Mouse (Mus musculus) brain, embryonic 14.5 days (tissue): ENCODE data around the gene Dchs1.

Source experiments
- CTCF ChIP-seq: fragments of 200-500 bp; IDR thresholded peaks from 2 replicates; pipeline ENCODE4 v1.5.1; 2012; ENCODE audit warnings: inconsistent platforms, mild to moderate bottlenecking, moderate library complexity, borderline replicate concordance; ENCODE audit not compliant: insufficient read depth, insufficient read length; ENCODE audit errors: extremely low read depth
- POLR2A ChIP-seq: fragments of 200-500 bp; IDR thresholded peaks from 2 replicates; pipeline ENCODE4 v1.6.1; 2012; ENCODE audit warnings: mild to moderate bottlenecking, inconsistent platforms, borderline replicate concordance; ENCODE audit not compliant: poor library complexity, insufficient read depth, insufficient read length, severe bottlenecking; ENCODE audit errors: extremely low read depth

DNA sequence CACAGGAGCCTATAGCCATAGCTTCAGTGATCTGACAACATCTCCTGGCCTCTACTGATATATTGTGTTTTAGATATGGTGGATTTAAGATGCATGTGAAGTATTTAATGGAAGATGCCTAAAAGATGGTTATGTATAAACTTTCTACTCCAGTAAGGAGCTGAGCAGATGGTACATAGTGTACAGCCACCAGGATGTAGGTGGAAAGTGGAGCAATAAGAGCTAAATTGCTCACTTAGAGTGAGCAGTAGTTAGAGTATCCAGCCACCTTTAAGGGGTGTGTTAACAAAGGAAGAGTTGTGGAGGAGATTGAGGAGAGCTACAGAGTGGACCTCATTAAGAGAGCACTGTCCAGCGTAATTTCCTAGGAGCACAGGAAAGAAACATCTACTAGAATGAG, 3.7 kb upstream of the Dchs1 start:
- no peak for TF ChIP-seq CTCF
- TF ChIP-seq POLR2A = no peak
